11 mouse cellular contexts compared by ENCODE assay signal in genomic region chr8:101956832-101957231, GRCm38 (mm10).
"Had no signal": no experiment of that assay in that cellular context is flagged by ENCODE, and none has a peak within 500 bp of the region (broad histone marks: within the 10 kb centered on the region; RNA-seq: fewer than 3 reads in every experiment).

No protein-coding gene starts in this region.

- ATAC-seq: liver, postnatal 0 days; lung, postnatal 0 days; midbrain, embryonic 13.5 days; midbrain, embryonic 15.5 days had no signal

- DNase-seq: liver, postnatal 0 days; lung, adult 2 months; lung, postnatal 14 days; lung, postnatal 36 days; right cerebral cortex, postnatal 14 days; thymus, adult 18-20 months; thymus, postnatal 14 days; thymus, postnatal 36 days had no signal
